Mouse (Mus musculus) regulatory T cell (primary cell): ENCODE measurements around the gene Fyb2.

Source experiments
- in situ Hi-C: fragments of 300-600 bp; cut with MboI, MseI; formaldehyde crosslinking; loops from one replicate; pipeline ENCODE4 v1.15.1; 2025; ENCODE audit warnings: high pct_unique_total_duplicates

The Fyb2 gene

DNA sequence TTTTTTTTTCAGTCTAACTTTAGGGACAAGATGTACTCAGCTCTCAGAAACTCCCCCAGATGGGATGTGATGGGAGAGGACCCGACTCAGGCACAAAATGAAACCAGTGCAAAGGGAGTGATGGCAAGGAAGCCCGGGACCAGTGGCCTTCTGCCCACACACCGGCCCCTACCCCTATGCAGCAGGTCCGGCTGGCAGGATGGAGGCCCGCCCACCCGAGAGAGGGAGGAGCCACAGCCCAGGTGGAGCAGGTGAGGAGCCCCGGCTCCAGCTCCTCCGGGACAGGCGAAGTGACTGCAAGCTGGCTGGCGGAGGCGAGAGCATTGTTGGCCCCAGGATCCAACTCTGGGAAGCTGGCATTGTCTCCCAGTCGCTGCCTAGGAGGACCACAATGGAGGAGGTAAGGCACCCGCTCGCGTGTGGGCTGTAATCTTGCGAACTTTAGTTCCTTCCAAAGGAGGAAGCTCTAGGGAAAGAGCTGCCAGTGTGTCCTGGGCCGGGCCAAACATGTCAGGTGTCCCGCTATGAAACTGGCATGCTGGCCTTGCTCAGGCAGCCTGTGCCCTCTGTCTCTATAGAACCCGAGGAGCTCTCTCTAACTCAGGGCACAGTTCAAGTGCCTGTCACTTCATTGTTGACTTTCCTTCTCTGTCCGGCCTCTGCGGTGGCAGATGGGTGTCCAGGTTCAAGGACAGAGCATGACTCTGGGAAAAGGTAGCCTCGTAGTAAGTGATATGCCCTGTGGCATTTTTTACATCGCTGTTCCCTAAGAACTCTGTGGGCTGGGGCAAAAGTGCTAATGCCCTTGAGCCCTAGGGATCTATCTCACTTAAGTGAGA is at the start of gene Fyb2:
TSS of gene Fyb2 (plus strand) at position 166 of the 839 bp plus-strand sequence.
- in situ Hi-C loops = no loop called here

DNA sequence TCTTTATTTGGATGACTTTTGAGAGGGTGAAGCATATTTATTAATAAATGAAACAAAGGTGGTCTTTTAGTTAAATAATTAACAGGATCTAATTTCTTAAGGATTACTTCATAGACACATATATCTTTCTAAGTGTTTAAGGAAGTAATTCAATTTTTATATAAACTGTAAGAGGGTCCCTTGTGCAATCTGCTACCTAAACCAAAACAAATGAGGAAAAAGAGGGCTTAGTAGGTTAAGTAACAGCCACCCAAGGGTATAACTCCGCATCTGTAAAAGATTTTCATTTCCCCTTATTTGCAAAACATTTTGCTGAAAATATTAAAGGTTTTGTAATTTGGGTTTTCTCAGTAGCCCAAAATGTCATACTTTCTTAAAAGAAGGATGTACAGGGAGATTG is 48.9 kb upstream of the Fyb2 start:
- in situ Hi-C loops = no loop called here

DNA sequence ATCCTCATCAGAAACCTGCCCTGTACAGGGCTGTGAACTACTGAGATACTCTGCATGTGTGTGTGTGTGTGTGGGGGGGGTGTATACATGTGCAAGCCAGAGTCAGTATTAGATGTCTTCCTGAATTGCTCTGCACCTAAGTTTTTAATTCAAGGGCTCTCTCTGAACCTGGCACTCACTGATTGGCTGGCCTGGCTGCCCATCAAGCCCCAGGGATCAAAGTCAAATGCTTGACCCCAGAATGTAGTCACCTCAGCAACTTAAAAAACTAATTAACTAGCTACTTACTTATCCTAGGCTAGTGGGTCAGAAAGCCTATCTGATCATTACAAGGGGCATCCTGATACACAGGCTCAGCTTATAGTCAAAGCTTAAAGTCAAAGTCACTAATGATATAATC is 43.7 kb upstream of the Fyb2 start:
- in situ Hi-C loops = no loop called here

DNA sequence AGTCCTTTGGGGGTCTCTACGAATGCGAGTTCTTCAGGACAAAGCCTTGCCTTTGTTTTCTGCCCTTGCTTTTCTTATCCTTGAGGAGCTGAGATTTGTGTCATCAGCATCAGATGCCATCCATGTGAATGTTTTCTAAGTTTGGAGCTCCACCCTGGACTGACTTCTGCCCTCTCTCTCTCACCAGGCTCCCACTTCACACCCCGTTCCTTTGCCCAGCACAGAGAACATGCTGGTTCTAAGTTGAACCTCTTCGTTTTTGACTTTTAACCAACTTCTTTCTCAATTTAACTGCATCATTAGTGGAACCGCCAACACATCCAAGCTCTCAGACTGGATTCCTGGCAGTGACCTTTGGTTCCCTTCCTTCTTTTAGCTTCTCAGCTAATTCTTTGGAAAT is 43.1 kb upstream of the Fyb2 start:
- in situ Hi-C loops = no loop called here

DNA sequence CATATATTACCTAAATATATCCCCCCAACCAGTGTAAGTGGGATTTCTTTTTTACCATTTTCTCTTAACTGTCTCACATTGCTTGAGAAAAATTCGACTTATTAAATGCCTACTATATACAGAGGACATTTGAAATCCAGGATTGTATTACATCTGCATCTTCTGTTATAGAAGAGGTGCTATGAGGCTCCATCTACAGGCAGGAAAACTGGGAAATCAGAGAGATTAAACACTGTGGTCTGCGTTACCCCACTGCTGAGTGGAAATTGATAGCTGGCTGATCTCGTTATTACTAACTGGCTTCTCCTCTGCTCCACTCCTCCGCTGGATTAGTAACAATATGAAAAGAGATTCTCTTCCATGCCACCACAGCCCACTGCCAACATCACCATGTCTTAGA is 37.4 kb upstream of the Fyb2 start:
- in situ Hi-C loops = no loop called here

DNA sequence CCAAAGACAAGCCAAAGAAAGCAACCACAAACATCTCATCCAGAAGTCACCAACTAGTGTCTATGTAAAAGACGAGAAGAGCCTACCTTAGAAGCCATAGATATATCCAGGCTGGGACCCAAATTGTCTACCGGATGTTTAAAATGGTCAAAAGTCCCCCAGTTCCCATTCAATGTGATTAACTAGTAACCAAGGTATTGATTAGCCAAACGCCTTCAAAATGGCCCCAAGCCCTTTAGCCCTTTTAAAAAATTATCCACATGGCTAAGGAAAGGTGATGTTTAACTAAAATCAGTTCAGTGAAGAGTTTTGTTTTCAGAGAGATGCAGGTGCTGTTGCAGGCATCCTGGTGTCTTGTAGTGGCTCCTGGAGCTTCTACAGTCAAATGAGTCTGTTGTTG is 36.9 kb upstream of the Fyb2 start, which contains the start of gene C8a:
TSS of gene C8a (minus strand) at position 76 of the 400 bp plus-strand sequence.
- in situ Hi-C loops = no loop called here

DNA sequence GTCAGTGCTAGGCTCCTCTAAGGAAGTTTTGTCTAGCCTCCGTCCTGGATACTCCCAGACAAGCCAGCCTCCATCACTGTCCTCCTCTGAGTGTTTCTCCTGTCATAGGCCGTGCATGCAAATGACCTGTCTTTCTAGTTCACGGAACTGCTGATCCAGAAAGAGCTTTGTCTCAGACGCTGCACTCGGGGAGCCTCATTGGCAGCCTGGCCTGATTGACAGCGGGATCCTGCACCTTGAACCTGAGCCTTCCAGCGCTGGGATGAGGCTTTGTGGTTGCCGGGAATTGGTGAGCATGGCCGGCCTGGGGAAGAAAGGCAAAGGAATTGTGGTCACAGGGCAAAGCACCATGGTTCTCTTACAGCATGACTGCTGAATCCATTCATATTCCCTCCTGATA is 25.8 kb upstream of the Fyb2 start:
- in situ Hi-C loops = no loop called here

DNA sequence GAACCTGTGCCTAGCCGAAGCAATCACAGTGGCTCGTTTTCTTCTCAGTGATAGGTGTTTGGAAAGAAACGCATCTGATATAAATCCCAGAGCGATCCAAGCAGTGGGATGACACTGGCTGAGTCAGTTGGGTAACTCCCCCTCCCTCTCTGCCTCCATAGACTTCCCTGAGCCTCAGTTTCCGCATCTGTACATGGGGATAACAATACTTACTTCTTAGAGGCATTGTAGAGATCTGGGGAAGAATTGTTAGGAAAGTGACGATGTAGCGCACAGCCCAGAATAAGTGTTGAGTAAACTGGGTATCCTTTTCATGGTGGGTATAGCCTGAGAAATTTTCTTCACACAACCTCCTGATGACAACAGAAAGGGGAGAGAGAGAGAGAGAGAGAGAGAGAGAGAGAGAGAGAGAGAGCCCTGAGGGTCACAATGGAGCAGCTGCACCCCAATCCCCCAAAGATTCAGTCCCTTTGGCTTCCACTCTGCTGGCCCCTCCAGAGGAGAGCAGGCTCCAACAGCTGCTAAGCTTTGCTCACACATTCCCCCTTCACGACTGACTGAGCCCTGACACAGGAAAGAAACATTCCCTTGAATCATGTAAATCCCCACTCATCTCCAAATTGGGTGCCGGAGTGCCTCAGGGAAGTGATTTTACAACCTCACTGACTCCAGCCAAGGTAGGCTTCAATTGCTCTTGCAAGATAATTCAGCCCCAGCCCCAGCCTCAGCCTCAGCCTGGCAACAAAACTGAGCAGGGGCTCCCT is 24.6 kb upstream of the Fyb2 start:
- in situ Hi-C loops = no loop called here

DNA sequence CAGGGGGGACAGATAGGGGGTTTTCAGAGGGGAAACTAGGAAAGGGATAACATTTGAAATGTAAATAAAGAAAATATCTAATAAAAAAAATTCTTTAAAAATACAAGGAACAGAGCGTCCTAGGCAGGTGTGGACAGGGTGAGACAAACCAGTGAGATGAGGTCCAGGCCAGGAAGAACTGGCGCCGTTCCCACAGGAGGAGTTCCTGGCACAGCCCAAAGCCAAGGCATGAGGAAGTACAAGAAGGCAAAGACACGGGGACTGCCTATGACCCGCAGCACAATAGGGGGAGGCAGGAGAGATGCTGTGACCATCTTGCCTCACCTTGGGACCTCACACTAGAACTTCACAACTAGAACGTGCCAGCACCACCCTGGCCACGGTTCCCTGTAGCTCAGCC is 21.5 kb upstream of the Fyb2 start:
- in situ Hi-C loops = loop anchor here (10.0 kb wide), 1 partner anchor 197 kb away; no protein-coding TSS in a partner anchor

DNA sequence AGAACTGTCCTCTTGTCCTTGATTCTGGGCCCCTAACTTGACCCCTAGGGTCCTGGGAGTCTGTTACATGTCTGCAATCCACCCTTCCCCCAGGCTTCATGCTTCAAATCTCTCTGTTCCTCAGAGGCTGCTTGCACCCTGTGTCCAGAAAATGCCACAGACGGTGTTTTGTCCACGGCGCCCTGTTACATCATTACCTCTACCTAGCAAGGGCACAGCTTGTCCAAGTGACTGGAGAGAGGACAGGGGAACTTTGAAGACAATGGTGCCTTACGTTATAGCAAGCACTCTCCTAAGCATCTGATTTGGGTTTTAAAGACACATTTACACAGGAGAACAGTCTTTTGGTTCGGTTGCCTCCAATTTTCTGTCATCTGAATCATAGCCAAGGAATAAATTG is 19.7 kb upstream of the Fyb2 start:
- in situ Hi-C loops = loop anchor here (10.0 kb wide), 1 partner anchor 199 kb away; no protein-coding TSS in a partner anchor

DNA sequence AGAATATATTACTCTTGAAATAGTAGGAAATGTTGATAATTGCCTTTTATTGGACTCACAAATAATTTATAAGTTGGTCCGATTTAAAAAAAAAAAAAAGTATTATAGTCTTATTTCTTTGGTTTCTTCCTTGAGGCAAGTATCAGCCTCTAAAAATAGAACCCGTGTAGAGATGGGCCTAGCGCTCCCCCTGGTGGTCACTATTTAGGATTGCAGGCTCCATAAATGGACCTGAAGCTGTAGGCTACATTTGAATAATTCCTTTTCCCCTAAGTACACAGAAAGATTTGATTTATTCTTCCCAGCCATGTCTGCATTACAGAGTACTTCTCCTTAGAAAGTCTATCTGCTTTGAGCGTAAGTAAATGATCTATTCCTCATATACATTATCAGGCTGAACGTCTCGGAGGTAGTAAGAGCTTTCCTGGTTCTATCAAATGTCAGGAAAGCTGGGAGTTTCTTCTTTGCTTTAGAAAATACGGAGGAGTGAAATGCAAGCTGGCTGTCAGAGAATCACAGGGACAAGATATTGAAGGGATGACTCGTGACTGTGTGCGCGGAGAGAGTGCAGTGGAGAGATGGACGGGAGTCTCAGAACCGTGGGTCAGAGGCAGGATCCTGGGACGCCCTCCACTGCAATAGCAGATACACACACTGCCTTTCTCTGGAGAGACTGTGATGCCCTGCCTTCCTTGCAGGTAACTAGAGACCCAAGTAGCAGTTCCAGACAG is 19.1 kb upstream of the Fyb2 start:
- in situ Hi-C loops = loop anchor here (10.0 kb wide), 1 partner anchor 199 kb away; no protein-coding TSS in a partner anchor

DNA sequence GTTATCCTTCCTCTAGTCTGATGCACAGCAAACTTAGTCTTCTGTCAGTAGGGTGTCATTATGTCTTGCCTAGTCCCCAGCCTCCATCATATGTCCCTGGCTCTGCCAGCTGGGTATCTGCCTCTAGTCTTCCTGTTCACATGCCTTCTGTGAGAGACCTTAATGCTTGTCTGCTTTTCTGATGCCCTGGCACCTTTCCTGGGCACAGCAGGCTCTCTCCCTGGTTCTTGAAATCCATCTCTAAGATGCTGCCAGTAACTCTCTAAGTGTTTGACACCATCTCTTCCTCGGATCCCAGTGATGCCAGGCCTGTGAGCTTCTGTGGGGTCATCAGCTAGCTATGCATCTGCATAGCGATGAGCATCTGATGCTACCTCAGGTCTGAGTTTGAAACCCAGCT is 10.4 kb upstream of the Fyb2 start:
- in situ Hi-C loops = no loop called here

DNA sequence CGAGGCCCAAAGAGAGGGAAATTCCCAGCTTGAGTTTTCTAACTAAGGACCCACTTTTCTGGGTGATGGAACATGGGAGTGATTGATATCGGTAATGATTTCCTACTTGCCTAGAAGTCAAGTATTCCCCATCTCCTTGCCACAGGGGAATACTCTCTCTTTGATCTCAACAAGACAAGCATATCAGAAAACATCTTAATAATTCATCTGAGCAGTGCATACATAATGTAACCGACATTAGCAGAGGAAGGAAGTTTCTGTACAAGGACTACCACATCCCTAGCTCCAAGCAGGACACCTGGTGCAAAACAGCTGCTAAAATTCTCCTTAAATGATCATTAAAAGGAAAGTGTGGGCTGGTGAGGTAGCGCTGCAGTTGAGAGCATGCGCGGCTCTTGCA is 8.2 kb upstream of the Fyb2 start:
- in situ Hi-C loops = no loop called here

DNA sequence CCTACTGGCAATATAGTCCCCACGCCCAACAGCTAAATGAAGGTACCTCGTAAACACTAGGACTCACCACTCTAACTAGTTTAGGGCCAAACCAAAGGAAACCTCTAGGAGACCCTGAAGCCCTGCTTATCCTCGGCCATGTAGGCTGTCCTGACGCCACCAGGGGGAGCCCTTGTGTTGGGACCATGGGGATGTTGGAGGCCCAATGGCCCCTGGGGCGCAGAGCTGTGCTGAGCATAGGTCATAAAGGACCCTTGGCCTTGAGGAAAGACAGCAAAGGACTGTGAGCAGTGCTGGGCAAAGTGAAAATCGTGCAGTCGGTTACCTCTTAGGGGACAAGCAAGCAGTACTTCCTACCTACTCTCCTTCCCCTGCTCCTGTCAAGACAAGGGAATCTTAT is 1.6 kb upstream of the Fyb2 start:
- in situ Hi-C loops = no loop called here

DNA sequence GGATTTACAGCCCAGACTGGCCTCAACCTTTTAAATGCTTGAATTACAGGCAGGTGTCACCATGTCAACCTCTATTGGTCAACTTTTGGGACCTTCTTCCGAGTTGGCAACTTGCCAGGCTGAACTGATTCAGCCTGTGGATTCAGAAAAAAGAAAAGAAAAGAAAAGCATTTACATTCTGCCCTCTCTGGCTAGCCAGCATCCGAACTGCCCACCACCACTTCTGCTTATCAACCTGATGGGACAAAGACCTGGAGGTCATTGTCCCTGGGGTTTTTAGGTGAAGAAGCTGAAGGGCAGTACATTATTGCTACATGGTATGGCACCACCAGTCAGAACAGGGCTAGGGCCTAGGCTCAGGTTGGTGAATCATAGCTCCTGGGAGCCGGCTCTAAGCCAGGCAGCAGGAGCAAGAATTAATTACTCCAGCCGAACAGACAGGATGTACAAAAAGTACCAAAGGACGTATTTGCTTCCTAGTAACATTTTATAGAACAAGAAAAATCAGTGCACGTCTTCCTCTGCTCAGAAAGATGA is 1.5 kb downstream of the Fyb2 start:
- in situ Hi-C loops = no loop called here

DNA sequence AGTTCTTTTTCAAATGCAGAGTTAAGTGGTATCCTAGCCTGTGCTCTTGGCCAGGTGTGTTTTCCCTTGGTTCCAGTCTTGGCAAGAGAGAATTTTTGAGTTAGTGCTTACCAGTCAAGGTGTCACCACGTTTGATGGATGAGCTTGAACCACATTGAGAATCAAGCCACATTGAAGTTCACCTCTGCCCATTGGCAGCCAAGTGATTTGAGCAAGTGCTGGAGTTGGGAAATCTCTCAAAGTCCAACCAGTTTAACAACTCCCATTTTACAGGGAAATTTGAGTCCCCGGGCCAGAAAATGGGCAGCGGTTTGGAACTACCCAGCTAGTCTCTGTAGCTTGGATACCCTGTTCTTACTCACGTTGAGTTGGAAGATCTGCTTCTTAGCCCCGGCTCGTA is 4.8 kb downstream of the Fyb2 start:
- in situ Hi-C loops = no loop called here

DNA sequence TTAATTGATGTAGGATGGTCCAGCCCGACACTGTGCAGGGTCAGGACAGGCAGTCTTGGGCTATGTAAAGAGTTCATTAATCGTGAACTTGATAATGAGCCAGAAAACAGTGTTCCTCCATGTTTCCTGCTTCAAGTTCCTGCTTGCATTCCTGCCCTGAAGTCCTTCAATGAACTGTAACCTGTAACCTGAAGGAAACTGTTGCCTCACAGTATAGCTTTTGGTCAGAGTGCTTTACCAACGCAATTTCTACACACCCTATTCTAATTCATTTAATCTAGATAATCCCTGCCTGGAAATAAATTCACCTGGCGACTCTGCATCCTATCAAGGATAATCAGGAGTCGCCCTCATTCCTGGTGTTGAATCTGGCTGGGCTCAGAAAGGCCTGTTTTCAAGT is 12.1 kb downstream of the Fyb2 start:
- in situ Hi-C loops = no loop called here

DNA sequence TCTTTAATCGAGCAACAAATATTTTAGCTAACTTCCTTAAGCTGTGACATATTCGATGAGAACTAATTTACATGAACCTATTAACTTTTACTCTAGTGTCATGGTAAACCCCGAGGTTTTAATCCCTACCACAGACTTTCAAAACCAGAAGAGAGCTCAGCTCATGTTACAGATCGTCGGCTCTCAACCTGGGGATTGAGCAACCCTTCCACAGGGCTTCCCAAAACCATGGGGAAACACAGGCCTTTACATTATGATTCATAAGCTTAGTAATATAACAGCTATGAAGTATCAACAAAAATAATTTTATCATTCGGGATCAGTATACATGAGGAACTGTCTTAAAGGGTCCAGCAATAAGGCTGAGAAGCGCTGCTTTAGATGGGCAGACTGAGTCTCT is 15.9 kb downstream of the Fyb2 start:
- in situ Hi-C loops = no loop called here

DNA sequence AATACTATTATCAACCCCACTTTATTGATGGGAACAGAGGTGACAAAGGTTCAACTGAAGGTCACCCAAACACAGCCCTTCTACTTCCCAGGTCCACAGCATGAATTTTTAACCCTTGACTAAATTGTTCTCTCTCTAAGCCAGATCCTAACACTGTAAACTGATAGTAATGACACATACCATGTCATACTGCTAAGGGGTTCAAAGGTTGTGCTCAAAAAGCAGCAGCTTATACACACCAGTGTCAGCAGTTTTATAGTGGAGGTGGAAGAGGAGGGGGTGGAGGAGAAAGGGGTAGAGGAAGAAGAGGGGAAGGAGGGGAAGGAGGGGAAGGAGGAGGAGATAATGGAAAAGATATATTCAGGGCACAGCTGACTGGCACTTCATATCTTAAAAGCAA is 20.4 kb downstream of the Fyb2 start:
- in situ Hi-C loops = no loop called here

DNA sequence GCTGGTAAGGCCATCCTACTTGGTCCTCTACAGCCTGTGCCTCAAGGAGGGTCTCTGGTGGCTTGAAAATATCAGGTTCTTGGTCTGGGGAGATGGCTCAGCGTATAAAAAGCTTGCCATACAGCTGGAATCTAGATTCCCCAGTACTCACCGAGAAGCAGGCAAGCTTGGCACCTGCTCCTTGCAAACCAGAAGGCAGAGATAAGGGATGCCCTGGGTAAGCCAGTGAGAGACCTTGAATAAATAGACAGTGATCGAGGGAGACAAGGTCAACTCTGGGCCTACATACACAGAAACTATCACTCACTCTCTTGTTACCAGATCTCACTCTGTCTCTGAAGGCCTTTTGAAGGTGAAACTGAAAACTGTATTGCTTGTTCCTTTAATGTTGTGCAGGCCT is 21.7 kb downstream of the Fyb2 start:
- in situ Hi-C loops = no loop called here

DNA sequence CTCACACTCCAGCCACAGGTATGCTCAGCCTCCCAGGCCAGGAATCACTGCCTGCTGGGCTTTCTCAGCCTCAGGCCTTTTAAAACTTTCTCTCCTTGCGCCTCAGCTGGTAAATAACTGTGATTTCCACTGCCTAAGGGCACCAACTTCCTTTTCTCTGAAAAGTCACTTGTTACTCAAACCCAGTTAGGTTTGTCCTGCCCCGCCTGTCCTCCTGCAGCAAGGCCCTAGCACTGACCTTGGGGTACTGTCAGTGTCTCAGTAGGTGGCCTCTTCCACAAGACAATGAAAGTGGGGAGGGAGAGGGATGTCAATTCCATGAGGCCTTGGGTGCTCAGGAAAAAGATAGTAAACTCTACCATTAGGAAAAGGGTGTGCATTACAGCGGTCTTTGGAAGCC is 22.2 kb downstream of the Fyb2 start:
- in situ Hi-C loops = no loop called here

DNA sequence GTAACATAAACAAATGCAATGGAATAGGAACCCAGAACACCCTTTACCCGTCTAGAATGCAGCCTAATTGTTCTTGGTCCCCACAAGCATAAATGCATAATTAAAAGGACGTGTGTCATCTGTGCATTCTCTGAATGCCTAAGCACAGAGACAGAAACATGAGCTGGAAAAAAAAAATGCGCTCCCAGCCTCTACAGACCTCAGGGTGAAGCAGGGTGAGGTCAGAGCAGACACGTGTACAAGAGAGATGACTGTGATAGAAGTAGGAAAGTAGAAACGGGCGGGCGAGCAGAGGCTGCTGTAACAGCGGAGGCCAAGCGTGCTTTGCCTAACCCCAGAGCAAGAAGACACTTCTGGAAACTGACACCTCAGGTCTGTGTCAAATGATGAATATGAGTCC is 22.8 kb downstream of the Fyb2 start:
- in situ Hi-C loops = no loop called here
